Mouse (Mus musculus): Measurements from ENCODE around the gene Arsb.

- TF ChIP-seq POLR2A (IDR thresholded peaks at IDR 0.05; ENCODE audit: control insufficient read depth, extremely low read depth, insufficient read depth, low read length, poor library complexity) (no peak), CTCF (IDR thresholded peaks at IDR 0.05; ENCODE audit: borderline replicate concordance, control insufficient read depth, extremely low read depth, insufficient read depth, low read length, poor library complexity) (no peak)
Measured at GRCm38 (mm10) chr13:93970115-93970514, 198.7 kb downstream of the Arsb start.

Data from thymus, adult 2 months (tissue).